Mouse (Mus musculus): ENCODE results near the gene Lrp2.

- TF ChIP-seq POLR2A (IDR thresholded peaks at IDR 0.05; ENCODE audit: low read depth, low read length) (no peak), CTCF (IDR thresholded peaks at IDR 0.05; ENCODE audit: extremely low read depth, insufficient read depth, insufficient read length, insufficient replicate concordance) (no peak)
These were observed 184.0 kb downstream of the Lrp2 start for GRCm38 (mm10) chr2:69401891-69402290.
